Mouse (Mus musculus) liver, embryonic 15.5 days (tissue): ENCODE results near the gene Arhgef10l. TPM values are rescaled to one million over a fixed set of nuclear protein-coding genes. Genes with fewer than 3 reads are reported as not detected.

ENCODE experiments used
- ATAC-seq: fragments of 200-750 bp; cut with Nextera tagmentation; 2 replicates; pipeline ENCODE4 v1.8.0; 2017; ENCODE audit warnings: moderate number of reproducible peaks, mild to moderate bottlenecking, moderate library complexity; ENCODE audit not compliant: insufficient read depth
- H3K27ac ChIP-seq: fragments of 300-500 bp; sonication (generic); replicated peaks from 2 replicates; pipeline ENCODE4 v1.5.1; 2015; ENCODE audit warnings: mild to moderate bottlenecking, inconsistent platforms
- H3K27me3 ChIP-seq: fragments of 300-500 bp; sonication (generic); 2 replicates; pipeline ENCODE4 v1.6.1; 2015; ENCODE audit warnings: mild to moderate bottlenecking, inconsistent platforms
- H3K36me3 ChIP-seq: fragments of 300-500 bp; sonication (generic); replicated peaks from 2 replicates; pipeline ENCODE4 v1.6.1; 2015; ENCODE audit warnings: moderate library complexity, mild to moderate bottlenecking, inconsistent platforms
- H3K4me1 ChIP-seq: fragments of 300-500 bp; sonication (generic); replicated peaks from 2 replicates; pipeline ENCODE4 v1.6.1; 2015; ENCODE audit warnings: inconsistent platforms
- H3K4me2 ChIP-seq: fragments of 300-500 bp; sonication (generic); 2 replicates; pipeline ENCODE4 v1.6.1; 2015; ENCODE audit warnings: moderate library complexity, mild to moderate bottlenecking, inconsistent platforms
- H3K4me3 ChIP-seq: fragments of 300-500 bp; sonication (generic); replicated peaks from 2 replicates; pipeline ENCODE4 v1.5.1; 2015; ENCODE audit warnings: mild to moderate bottlenecking, inconsistent platforms
- H3K9ac ChIP-seq: fragments of 300-500 bp; sonication (generic); 2 replicates; pipeline ENCODE4 v1.6.1; 2015; ENCODE audit warnings: moderate library complexity, mild to moderate bottlenecking, inconsistent platforms
- H3K9me3 ChIP-seq: fragments of 300-500 bp; sonication (generic); replicated peaks from 2 replicates; pipeline ENCODE4 v1.6.1; 2016; ENCODE audit warnings: inconsistent platforms
- WGBS: fragments of 180-500 bp; shearing (Covaris S2); methylation state at CpG from one replicate; pipeline ENCODE4 v1.1.7; 2015; ENCODE audit warnings: mixed read lengths; ENCODE audit not compliant: insufficient replicate concordance; 5-methylcytosine and 5-hydroxymethylcytosine counted together
- microRNA-seq: library from miRNA; unstranded; fragments of <30 nt; microRNA quantifications from one replicate; pipeline ENCODE4, GENCODE M21; 2016
- polyA plus RNA-seq: library from polyadenylated mRNA; unstranded; fragments of >200 nt; fragmentation: Nextera tagmentation; extraction: Ambion mirVana; gene quantifications from 2 replicates; pipeline ENCODE4 v1.2.1, GENCODE M21; 2015

Gene Arhgef10l
- polyA plus RNA-seq, 1 experiment from 2014 or later: 4.8 TPM

- WGBS: 40% methylated on average over 15 of the region's 15 CpGs
- Histone ChIP-seq H3K27ac (no peak overlapping the region), H3K27me3 (no peaks in the 10 kb centered on the region), H3K9me3 (no peaks in the 10 kb centered on the region), H3K36me3 (no peaks in the 10 kb centered on the region), H3K4me3 (no peak overlapping the region), H3K4me2 (no peak overlapping the region), H3K9ac (no peak overlapping the region), H3K4me1 (no peaks in the 10 kb centered on the region)
- ATAC-seq: no peak
These were observed 185.3 kb downstream of the Arhgef10l start for GRCm38 (mm10) chr4:140480369-140481067.

- Histone ChIP-seq H3K4me2 (no peak overlapping the region), H3K9ac (no peak overlapping the region), H3K4me1 (no peaks in the 10 kb centered on the region), H3K4me3 (no peak overlapping the region), H3K9me3 (peaks cover 10% of the 10 kb centered on the region; the same call in 1 of the 2 replicates), H3K27ac (no peak overlapping the region), H3K27me3 (no peaks in the 10 kb centered on the region), H3K36me3 (no peaks in the 10 kb centered on the region)
- ATAC-seq: no peak
- WGBS: 60% methylated on average over 8 of the region's 8 CpGs
These were observed 190.6 kb downstream of the Arhgef10l start for GRCm38 (mm10) chr4:140475194-140475593.

GRCm38 (mm10) chr4:140469760-140470452 lies 195.9 kb downstream of the Arhgef10l start:
- Histone ChIP-seq H3K9me3 (peaks cover 9% of the 10 kb centered on the region; the same call in 1 of the 2 replicates), H3K4me3 (no peak overlapping the region), H3K27ac (no peak overlapping the region), H3K36me3 (no peaks in the 10 kb centered on the region), H3K4me1 (no peaks in the 10 kb centered on the region), H3K4me2 (no peak overlapping the region), H3K27me3 (no peaks in the 10 kb centered on the region), H3K9ac (no peak overlapping the region)
- 54% methylated on average over 13 of the region's 13 CpGs for whole genome bisulfite sequencing
- no peak for ATAC-seq

DNA sequence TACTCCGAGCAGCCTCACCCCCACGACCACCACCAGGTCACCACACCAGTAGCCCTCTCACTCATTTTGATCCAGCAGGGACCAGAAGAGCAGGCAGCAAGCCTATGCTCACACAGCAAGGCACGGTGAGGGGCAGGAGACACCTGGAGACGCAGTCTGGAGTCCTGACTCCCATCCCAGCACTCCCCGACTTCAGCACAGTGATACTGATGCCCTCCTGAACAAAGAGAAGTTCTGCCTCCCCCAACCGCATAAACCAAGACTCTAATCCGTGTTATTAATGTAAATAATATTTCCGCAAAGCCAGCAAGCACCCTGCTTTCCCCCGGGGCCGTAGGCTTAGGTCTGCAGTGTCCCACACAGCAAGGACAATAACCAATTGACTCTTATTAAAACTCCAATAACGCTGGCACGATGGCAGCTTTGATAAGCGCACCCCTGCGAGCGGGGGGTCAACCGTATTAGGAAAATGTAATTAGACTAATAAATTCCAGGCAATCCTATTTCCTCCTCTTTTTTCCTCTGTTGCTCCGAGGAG lies 198.5 kb downstream of the Arhgef10l start:
- Histone ChIP-seq H3K9ac (no peak overlapping the region), H3K36me3 (no peaks in the 10 kb centered on the region), H3K4me3 (no peak overlapping the region), H3K4me2 (no peak overlapping the region), H3K4me1 (no peaks in the 10 kb centered on the region), H3K9me3 (no peaks in the 10 kb centered on the region), H3K27ac (no peak overlapping the region), H3K27me3 (no peaks in the 10 kb centered on the region)
- ATAC-seq: no peak
- WGBS: 66% methylated on average over 17 of the region's 17 CpGs

Small RNAs within 50 kb of the gene (microRNA-seq; reads per million reads assigned to microRNA genes)
- not detected for gene Gm23045

Other genes starting within 250 kb of the Arhgef10l start
- 28.0 and 32.1 TPM in 2 replicates for gene Rcc2, start 34.5 kb upstream of the Arhgef10l start, polyA plus RNA-seq
- not detected in 2 replicates for gene Padi6, start 76.6 kb upstream of the Arhgef10l start, polyA plus RNA-seq
- gene Padi4, start 108.2 kb upstream of the Arhgef10l start, polyA plus RNA-seq: 2.8 and 4.1 TPM in 2 replicates
- gene Padi3, start 144.6 kb upstream of the Arhgef10l start, polyA plus RNA-seq: 0.12 and 0.17 TPM in 2 replicates
- gene Padi1, start 179.8 kb upstream of the Arhgef10l start, polyA plus RNA-seq: 0.02 and 0.03 TPM in 2 replicates
- gene Padi2, start 240.3 kb upstream of the Arhgef10l start, polyA plus RNA-seq: 1.6 and 2.2 TPM in 2 replicates